Mouse (Mus musculus) erythroblast, embryonic 14.5 days (primary cell): Measurements from ENCODE around the gene Vhl. TPM values are rescaled to one million over a fixed set of nuclear protein-coding genes. Genes with fewer than 3 reads are reported as not detected.

Experiments used
- H3K27me3 ChIP-seq: 2 replicates; pipeline ENCODE4 v1.6.1; 2012; ENCODE audit warnings: inconsistent platforms; ENCODE audit not compliant: control insufficient read depth
- H3K36me3 ChIP-seq: 2 replicates; pipeline ENCODE4 v1.6.1; 2012; ENCODE audit warnings: mild to moderate bottlenecking, inconsistent platforms; ENCODE audit not compliant: control insufficient read depth
- H3K4me1 ChIP-seq: 2 replicates; pipeline ENCODE4 v1.6.1; 2012; ENCODE audit warnings: inconsistent platforms; ENCODE audit not compliant: control insufficient read depth
- H3K4me3 ChIP-seq: replicated peaks from 2 replicates; pipeline ENCODE3; 2012; ENCODE audit warnings: moderate library complexity, mild to moderate bottlenecking, inconsistent platforms
- H3K9me3 ChIP-seq: 2 replicates; pipeline ENCODE4 v1.6.1; 2012; ENCODE audit warnings: low read length, inconsistent platforms, mixed read lengths; ENCODE audit not compliant: control insufficient read depth
- GATA1 ChIP-seq: IDR thresholded peaks from 2 replicates; pipeline ENCODE4 v1.6.1; 2012; ENCODE audit warnings: low read length, inconsistent platforms, mixed read lengths
- TAL1 ChIP-seq: IDR thresholded peaks from 3 replicates; pipeline ENCODE4 v1.6.1; 2012; ENCODE audit warnings: low read length, inconsistent platforms, mixed read lengths
- polyA plus RNA-seq: library from polyadenylated mRNA; stranded (reverse); fragments of >175 nt; gene quantifications from 2 replicates; pipeline ENCODE4 v1.2.3, GENCODE M21; 2012

Vhl gene
- polyA plus RNA-seq, 1 experiment = 0.21 TPM

GRCm38 (mm10) chr6:113643021-113643420 is 19.3 kb downstream of the Vhl start:
- Histone ChIP-seq H3K4me3 (no peak overlapping the region), H3K36me3 (peaks cover 8% of the 10 kb centered on the region), H3K4me1 (peaks cover 42% of the 10 kb centered on the region), H3K27me3 (no peaks in the 10 kb centered on the region), H3K9me3 (no peaks in the 10 kb centered on the region)
- no peak for TF ChIP-seq GATA1
- TF ChIP-seq TAL1 = no peak

GRCm38 (mm10) chr6:113643967-113644366 is 20.2 kb downstream of the Vhl start:
- Histone ChIP-seq H3K27me3 (no peaks in the 10 kb centered on the region), H3K4me1 (peaks cover 39% of the 10 kb centered on the region), H3K4me3 (no peak overlapping the region), H3K9me3 (no peaks in the 10 kb centered on the region), H3K36me3 (peaks cover 17% of the 10 kb centered on the region)
- TF ChIP-seq TAL1 = no peak
- no peak for TF ChIP-seq GATA1

GRCm38 (mm10) chr6:113644808-113645207 is 21.0 kb downstream of the Vhl start:
- H3K27me3 ChIP-seq = no peaks in the 10 kb centered on the region
- H3K4me1 ChIP-seq = peaks cover 37% of the 10 kb centered on the region
- no peak overlapping the region for H3K4me3 ChIP-seq
- TF ChIP-seq TAL1 = no peak
- TF ChIP-seq GATA1 = no peak
- H3K9me3 ChIP-seq = no peaks in the 10 kb centered on the region
- H3K36me3 ChIP-seq = peaks cover 24% of the 10 kb centered on the region

GRCm38 (mm10) chr6:113649346-113650196 is 25.8 kb downstream of the Vhl start:
- Histone ChIP-seq H3K4me3 (no peak overlapping the region), H3K9me3 (no peaks in the 10 kb centered on the region), H3K27me3 (no peaks in the 10 kb centered on the region), H3K36me3 (peaks cover 45% of the 10 kb centered on the region), H3K4me1 (peaks cover 36% of the 10 kb centered on the region)
- no peak for TF ChIP-seq TAL1
- no peak for TF ChIP-seq GATA1

- Histone ChIP-seq H3K9me3 (no peaks in the 10 kb centered on the region), H3K4me3 (no peak overlapping the region), H3K36me3 (peaks cover 45% of the 10 kb centered on the region), H3K4me1 (peaks cover 36% of the 10 kb centered on the region), H3K27me3 (no peaks in the 10 kb centered on the region)
- TF ChIP-seq TAL1 (no peak), GATA1 (no peak)
These were observed 26.5 kb downstream of the Vhl start for GRCm38 (mm10) chr6:113650197-113650640.

- TF ChIP-seq TAL1 = no peak
- TF ChIP-seq GATA1 = no peak
- peaks cover 36% of the 10 kb centered on the region for H3K4me1 ChIP-seq
These were observed 27.9 kb downstream of the Vhl start for GRCm38 (mm10) chr6:113651626-113652025.

GRCm38 (mm10) chr6:113653551-113653950 is 29.8 kb downstream of the Vhl start:
- Histone ChIP-seq H3K27me3 (no peaks in the 10 kb centered on the region), H3K9me3 (no peaks in the 10 kb centered on the region), H3K4me1 (peaks cover 34% of the 10 kb centered on the region), H3K4me3 (no peak overlapping the region), H3K36me3 (peaks cover 31% of the 10 kb centered on the region)
- TF ChIP-seq GATA1 (no peak), TAL1 (no peak)

More at GRCm38 (mm10) chr6:113651626-113652025, 27.9 kb downstream of the Vhl start:
- Histone ChIP-seq H3K4me3 (no peak overlapping the region), H3K36me3 (peaks cover 45% of the 10 kb centered on the region), H3K9me3 (no peaks in the 10 kb centered on the region), H3K27me3 (no peaks in the 10 kb centered on the region)

GRCm38 (mm10) chr6:113654102-113654501 is 30.3 kb downstream of the Vhl start:
- H3K4me1 ChIP-seq = peaks cover 28% of the 10 kb centered on the region
- no peaks in the 10 kb centered on the region for H3K9me3 ChIP-seq
- H3K27me3 ChIP-seq = no peaks in the 10 kb centered on the region
- H3K36me3 ChIP-seq = peaks cover 26% of the 10 kb centered on the region
- no peak overlapping the region for H3K4me3 ChIP-seq
- no peak for TF ChIP-seq TAL1
- TF ChIP-seq GATA1 = no peak

- H3K9me3 ChIP-seq = no peaks in the 10 kb centered on the region
- no peak overlapping the region for H3K4me3 ChIP-seq
- TF ChIP-seq TAL1 (no peak), GATA1 (no peak)
- H3K27me3 ChIP-seq = no peaks in the 10 kb centered on the region
- H3K36me3 ChIP-seq = peaks cover 20% of the 10 kb centered on the region
- peaks cover 23% of the 10 kb centered on the region for H3K4me1 ChIP-seq
These were observed 31.1 kb downstream of the Vhl start for GRCm38 (mm10) chr6:113654753-113655397.
